Mouse (Mus musculus) left cerebral cortex, postnatal 14 days (tissue): ENCODE measurements around the gene Adad2. TPM values are rescaled to one million over a fixed set of nuclear protein-coding genes. Genes with fewer than 3 reads are reported as not detected.

Experiments
- DNase-seq, 2 experiments: peaks; one replicate each; pipeline ENCODE4 v3.0.0; 2021 to 2022; ENCODE audit warnings: low spot score in 2 of 2, mixed read lengths in 1 of 2
- intact Hi-C: fragments of 180-260 bp; cut with DNase I; formaldehyde crosslinking; loops from one replicate; pipeline ENCODE4 v1.15.1; 2025
- long read RNA-seq, 2 experiments: library from polyadenylated mRNA; stranded (forward); transcript quantifications; one replicate each; pipeline ENCODE4 v2.0.0; 2021
- total RNA-seq, 2 experiments: library from RNA; stranded (reverse); gene quantifications; 2 replicates each; pipeline ENCODE4 v1.2.3; 2021

Adad2 gene
- under 1 TPM in 1 of 2 experiments, not detected in 1; 0.29 TPM for total RNA-seq
- long read RNA-seq, experiment 1, result 0 reads
- long read RNA-seq, experiment 2, partial matches to known transcripts, result 0 of 1 reads
- long read RNA-seq, experiment 2, other reads (novel, unspliced or antisense), result 1 of 1 reads

DNA sequence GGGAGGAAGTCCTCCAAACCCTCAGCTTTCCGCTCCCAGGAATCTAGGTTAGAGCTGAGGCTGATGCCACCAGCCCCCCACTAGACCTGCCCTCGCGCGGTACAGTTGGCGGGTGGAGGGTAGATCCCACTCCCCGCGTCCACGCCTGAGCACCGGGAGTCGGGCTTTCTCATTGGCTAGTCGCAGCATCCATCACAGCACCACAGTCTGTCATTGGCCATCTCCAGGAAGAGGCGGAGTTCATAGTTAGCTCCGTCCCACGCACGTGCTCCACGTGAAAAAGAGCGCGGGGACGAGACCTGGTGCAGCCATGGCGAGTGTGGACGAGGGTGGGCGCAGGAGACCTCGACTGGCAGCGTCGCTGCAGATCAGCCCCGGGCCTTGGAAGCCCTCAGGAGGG lies at the start of gene Adad2:
Gene Adad2, plus strand, starts transcription at position 277 of the 400 bp plus-strand sequence.
- no peak for DNase-seq
- intact Hi-C loops, result no loop called here

- intact Hi-C loops, result no loop called here
- no peak for DNase-seq
Measured at GRCm38 (mm10) chr8:119563849-119564251, 48.7 kb upstream of the Adad2 start.

- intact Hi-C loops, result no loop called here
- no peak for DNase-seq
Measured at GRCm38 (mm10) chr8:119566367-119566766, 46.2 kb upstream of the Adad2 start.

GRCm38 (mm10) chr8:119568251-119568650 lies 44.3 kb upstream of the Adad2 start:
- no peak for DNase-seq
- intact Hi-C loops, result no loop called here

- intact Hi-C loops, result no loop called here
- no peak for DNase-seq
Measured at GRCm38 (mm10) chr8:119568951-119569350, 43.6 kb upstream of the Adad2 start.

- no peak for DNase-seq
- intact Hi-C loops, result no loop called here
Measured at GRCm38 (mm10) chr8:119569881-119570280, 42.7 kb upstream of the Adad2 start.

GRCm38 (mm10) chr8:119571135-119571534 lies 41.4 kb upstream of the Adad2 start:
- intact Hi-C loops, result no loop called here
- no peak for DNase-seq

GRCm38 (mm10) chr8:119572411-119572810 lies 40.1 kb upstream of the Adad2 start:
- no peak for DNase-seq
- intact Hi-C loops, result no loop called here

DNA sequence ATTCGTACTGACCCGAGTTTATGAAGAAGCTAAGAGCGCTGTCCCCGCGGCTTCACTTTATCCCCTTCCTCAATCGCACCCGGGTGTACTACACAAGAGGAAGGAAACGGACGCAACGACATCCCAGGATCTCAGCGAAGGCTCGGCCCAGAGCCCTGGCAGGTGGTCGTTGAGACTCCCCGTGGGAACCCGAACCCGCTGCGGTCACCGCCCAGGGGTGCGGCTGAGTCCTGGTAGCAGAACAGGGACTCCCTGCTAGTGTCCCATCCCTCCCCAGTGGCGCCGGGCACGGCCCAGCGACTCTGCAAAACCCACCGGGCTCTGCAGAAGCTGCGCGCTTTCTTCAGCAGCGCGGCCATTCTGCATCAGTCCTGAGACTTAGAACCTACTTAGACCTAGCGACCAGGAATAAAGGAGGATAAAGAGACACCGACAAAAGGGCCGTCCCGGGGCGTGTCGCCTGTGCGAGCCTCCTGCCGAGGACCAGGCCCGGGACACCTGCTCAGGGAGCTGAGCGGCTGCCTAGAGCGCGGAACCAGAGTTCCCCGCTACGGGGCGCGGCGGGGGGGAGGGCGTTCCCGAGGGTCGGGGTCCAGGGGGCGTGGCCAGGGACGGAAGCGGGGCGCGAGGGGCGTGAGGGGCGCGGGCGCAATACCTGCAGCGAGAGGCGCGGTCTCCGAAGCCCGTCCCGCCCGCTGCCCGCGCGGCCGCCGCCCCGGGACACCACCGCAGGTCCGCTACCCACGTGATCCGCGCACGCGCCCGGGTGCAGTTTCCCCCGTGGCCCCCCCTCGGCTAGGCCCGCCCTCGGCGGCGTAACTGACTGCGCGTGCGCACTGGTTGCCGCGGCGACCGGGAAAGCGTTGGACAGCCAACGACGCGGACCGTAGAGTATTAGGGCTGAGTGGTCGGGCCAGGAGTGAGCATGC lies 37.8 kb upstream of the Adad2 start, which contains the start of the genes Hsdl1 and Dnaaf1:
Gene Hsdl1, minus strand, starts transcription at position 747 of the 929 bp plus-strand sequence.
Gene Dnaaf1, plus strand, starts transcription at position 799 of the 929 bp plus-strand sequence.
- intact Hi-C loops, result loop anchor here (2.0 kb wide), 1 partner anchor 16 kb away; the partner anchor contains the start of gene Mbtps1
- peak; percentile 92 to 95 for DNase-seq

GRCm38 (mm10) chr8:119575366-119575726 lies 37.2 kb upstream of the Adad2 start:
- intact Hi-C loops, result loop anchor here (2.0 kb wide), 1 partner anchor 17 kb away; the partner anchor contains the start of gene Mbtps1
- no peak for DNase-seq

GRCm38 (mm10) chr8:119579096-119579495 lies 33.5 kb upstream of the Adad2 start:
- DNase-seq, result no peak
- intact Hi-C loops, result no loop called here

GRCm38 (mm10) chr8:119580441-119581161 lies 31.9 kb upstream of the Adad2 start:
- intact Hi-C loops, result no loop called here
- no peak for DNase-seq

DNA sequence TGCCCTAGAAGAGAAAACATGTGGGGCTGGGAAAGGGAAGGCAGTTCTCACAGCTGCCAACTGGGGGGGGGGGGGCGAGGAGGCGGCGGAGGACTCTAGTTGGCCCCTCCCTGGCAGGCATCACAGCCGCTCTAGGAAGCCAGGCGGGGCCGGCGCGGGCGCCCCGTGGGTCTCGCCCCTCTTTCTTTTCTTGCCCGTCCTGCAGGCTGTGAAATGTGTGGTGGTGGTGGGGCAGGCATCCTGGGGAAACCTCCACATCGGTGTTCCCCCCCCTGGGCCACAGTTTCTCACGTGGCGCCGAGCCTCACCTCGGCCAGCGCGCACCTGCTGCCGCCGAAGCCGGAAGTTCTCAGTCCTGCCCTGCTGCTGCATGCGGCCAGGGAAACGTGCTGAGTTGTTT lies 26.6 kb upstream of the Adad2 start:
- DNase-seq, result no peak
- intact Hi-C loops, result no loop called here

DNA sequence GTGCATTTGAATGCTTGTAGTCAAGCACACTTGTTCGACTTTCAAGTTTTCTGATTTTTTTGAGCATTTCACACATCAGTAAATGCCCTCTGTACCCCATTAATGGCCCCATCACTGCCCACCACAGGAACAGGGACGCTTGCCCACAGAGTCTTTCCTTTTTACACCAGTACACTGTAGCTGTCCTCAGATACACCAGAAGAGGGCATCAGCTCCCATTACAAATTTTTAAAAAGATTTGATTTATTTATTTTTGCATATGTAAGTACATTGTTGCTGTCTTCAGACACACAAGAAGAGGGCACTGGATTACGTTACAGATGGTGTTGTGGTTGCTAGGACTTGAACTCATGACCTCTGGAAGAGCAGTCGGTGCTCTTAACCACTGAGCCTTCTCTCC lies 24.2 kb upstream of the Adad2 start:
- intact Hi-C loops, result no loop called here
- DNase-seq, result no peak

GRCm38 (mm10) chr8:119588844-119589243 lies 23.7 kb upstream of the Adad2 start:
- intact Hi-C loops, result no loop called here
- no peak for DNase-seq

DNA sequence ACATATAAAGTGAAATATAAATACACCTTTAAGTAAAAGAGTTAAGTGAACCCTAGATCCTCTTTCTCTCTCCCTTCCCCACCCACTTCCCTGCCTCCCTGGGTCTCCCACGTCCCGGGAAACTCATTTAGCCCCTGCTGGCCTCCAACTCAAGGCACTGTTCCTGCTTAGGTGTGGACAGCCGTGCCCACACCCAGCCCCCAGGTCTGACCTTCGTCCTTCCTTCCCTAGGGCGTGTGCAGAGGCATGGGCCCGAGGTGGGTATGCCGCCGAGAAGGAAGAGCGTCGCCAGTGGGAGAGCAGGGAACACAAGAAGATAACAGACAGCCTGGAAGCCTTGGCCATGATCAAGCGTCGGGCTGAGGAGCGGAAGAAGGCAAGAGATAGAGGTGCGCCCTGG lies 22.2 kb upstream of the Adad2 start:
- no peak for DNase-seq
- intact Hi-C loops, result loop anchor here (5.0 kb wide), 1 partner anchor 82 kb away; no protein-coding TSS in a partner anchor

DNA sequence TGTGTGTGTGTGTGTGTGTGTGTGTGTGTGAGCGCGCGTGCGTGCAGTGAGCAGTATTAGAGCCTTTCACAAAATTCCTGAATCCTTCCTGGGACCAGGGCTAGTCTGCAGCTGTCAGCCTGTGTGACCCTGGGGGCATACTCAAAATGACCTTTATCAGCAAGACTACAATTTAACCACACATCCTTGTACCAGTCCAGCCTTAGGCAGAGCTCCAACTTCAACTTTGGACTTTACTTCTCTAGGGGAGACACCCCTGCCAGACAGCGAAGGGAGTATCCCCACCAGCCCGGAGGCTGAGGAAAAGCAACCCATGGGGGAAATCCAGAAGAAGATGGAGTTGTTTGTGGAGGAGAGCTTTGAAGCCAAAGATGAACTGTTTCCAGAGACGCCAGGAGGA lies 21.1 kb upstream of the Adad2 start:
- no peak for DNase-seq
- intact Hi-C loops, result loop anchor here (5.0 kb wide), 1 partner anchor 81 kb away; no protein-coding TSS in a partner anchor

DNA sequence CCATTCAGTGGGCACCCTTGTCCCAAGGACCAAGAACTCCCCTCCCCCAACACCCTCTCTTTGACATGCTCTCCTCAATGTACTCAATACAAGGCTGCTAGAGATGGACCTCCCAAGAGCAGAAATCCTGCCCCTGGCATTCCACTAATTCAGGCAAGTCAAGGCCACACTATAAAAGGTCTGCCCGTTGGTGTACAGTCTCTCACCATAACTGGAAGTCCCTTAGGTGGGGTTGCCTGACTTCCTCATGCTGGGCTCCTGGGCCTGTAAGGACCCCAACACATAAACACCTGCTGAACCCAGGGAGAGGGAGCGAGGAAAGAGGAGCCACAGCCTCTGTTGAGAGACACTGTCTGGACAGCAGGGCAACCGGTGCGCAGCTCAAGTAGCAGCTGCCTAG lies 8.8 kb upstream of the Adad2 start:
- intact Hi-C loops, result loop anchor here (2.0 kb wide), 1 partner anchor 157 kb away; the partner anchor contains the start of gene Necab2
- no peak for DNase-seq

DNA sequence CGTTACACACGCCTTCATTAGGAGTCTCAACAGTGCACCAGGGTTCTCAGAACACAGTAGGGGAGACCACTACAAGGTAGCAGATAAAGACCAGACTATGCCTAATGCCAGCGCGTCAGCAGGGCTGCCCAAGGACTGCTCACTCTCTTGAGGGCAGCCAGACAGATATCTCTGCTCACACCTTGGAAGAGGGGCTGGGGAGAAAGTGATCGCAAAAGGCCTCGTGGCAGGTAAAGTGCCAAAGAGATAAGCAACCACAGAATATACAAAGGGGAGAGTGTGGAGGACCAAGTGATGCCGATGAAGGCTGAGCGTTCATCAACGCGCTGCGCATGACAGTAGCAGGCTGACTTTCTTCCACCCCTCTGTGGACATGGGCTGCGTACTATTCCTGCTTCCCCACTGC lies 8.1 kb upstream of the Adad2 start:
- no peak for DNase-seq
- intact Hi-C loops, result loop anchor here (2.0 kb wide), 1 partner anchor 158 kb away; the partner anchor contains the start of gene Necab2

GRCm38 (mm10) chr8:119604996-119605395 lies 7.6 kb upstream of the Adad2 start, which contains the start of gene Taf1c:
Gene Taf1c, minus strand, starts transcription at chr8:119605222.
- intact Hi-C loops, result loop anchor here (2.0 kb wide), 1 partner anchor 158 kb away; the partner anchor contains the start of gene Necab2
- DNase-seq, result peak; percentile 94 to 96
